Mouse (Mus musculus) CH12F3 (cell line): ENCODE data around the gene Abcc8.

Experiments used
- in situ Hi-C: fragments of 300-500 bp; cut with MboI; formaldehyde crosslinking; loops from 2 replicates; pipeline ENCODE4 v1.14.3; 2020; ENCODE audit warnings: low sequenced_read_pairs

The Abcc8 gene

GRCm38 (mm10) chr7:46111212-46111817 is 68.5 kb downstream of the Abcc8 start:
- in situ Hi-C loops, result no loop called here

GRCm38 (mm10) chr7:46110079-46110478 is 69.8 kb downstream of the Abcc8 start:
- in situ Hi-C loops, result no loop called here

- in situ Hi-C loops, result no loop called here
These were observed 74.3 kb downstream of the Abcc8 start for GRCm38 (mm10) chr7:46105484-46105883.

- in situ Hi-C loops, result no loop called here
These were observed 75.4 kb downstream of the Abcc8 start for GRCm38 (mm10) chr7:46104256-46104915.

- in situ Hi-C loops, result no loop called here
These were observed 76.1 kb downstream of the Abcc8 start for GRCm38 (mm10) chr7:46103771-46104170.

GRCm38 (mm10) chr7:46103075-46103591 is 76.7 kb downstream of the Abcc8 start:
- in situ Hi-C loops, result no loop called here

- in situ Hi-C loops, result no loop called here
These were observed 79.3 kb downstream of the Abcc8 start, which contains the start of gene Kcnj11 for GRCm38 (mm10) chr7:46100563-46100962. Gene Kcnj11, minus strand, starts transcription at chr7:46100764.

- in situ Hi-C loops, result loop anchor here (10.0 kb wide), 1 partner anchor 95 kb away; no protein-coding TSS in a partner anchor
These were observed 80.2 kb downstream of the Abcc8 start for GRCm38 (mm10) chr7:46099682-46100081.

- in situ Hi-C loops, result loop anchor here (10.0 kb wide), 1 partner anchor 96 kb away; no protein-coding TSS in a partner anchor
These were observed 80.9 kb downstream of the Abcc8 start for GRCm38 (mm10) chr7:46098919-46099286.

GRCm38 (mm10) chr7:46098221-46098918 is 81.5 kb downstream of the Abcc8 start:
- in situ Hi-C loops, result loop anchor here (10.0 kb wide), 1 partner anchor 96 kb away; no protein-coding TSS in a partner anchor

- in situ Hi-C loops, result loop anchor here (10.0 kb wide), 1 partner anchor 97 kb away; no protein-coding TSS in a partner anchor
These were observed 82.5 kb downstream of the Abcc8 start for GRCm38 (mm10) chr7:46097319-46097783.

- in situ Hi-C loops, result loop anchor here (10.0 kb wide), 1 partner anchor 99 kb away; no protein-coding TSS in a partner anchor
These were observed 83.7 kb downstream of the Abcc8 start for GRCm38 (mm10) chr7:46096136-46096535.

- in situ Hi-C loops, result loop anchor here (10.0 kb wide), 1 partner anchor 102 kb away; no protein-coding TSS in a partner anchor
These were observed 87.0 kb downstream of the Abcc8 start for GRCm38 (mm10) chr7:46092803-46093202.

GRCm38 (mm10) chr7:46088241-46088640 is 91.6 kb downstream of the Abcc8 start:
- in situ Hi-C loops, result no loop called here

GRCm38 (mm10) chr7:46086378-46086777 is 93.5 kb downstream of the Abcc8 start:
- in situ Hi-C loops, result no loop called here

GRCm38 (mm10) chr7:46084839-46085513 is 94.9 kb downstream of the Abcc8 start:
- in situ Hi-C loops, result no loop called here

- in situ Hi-C loops, result no loop called here
These were observed 95.8 kb downstream of the Abcc8 start for GRCm38 (mm10) chr7:46084024-46084423.

- in situ Hi-C loops, result no loop called here
These were observed 102.2 kb downstream of the Abcc8 start for GRCm38 (mm10) chr7:46077675-46078074.

- in situ Hi-C loops, result no loop called here
These were observed 103.0 kb downstream of the Abcc8 start for GRCm38 (mm10) chr7:46076844-46077243.

- in situ Hi-C loops, result no loop called here
These were observed 111.0 kb downstream of the Abcc8 start for GRCm38 (mm10) chr7:46068831-46069230.

- in situ Hi-C loops, result no loop called here
These were observed 116.5 kb downstream of the Abcc8 start for GRCm38 (mm10) chr7:46063296-46063695.
